Mouse (Mus musculus) frontal cortex, postnatal 25 days (tissue): Measurements from ENCODE around the gene Hinfp.
"Not testable (repeated sequence)": the region's sequence is repeated elsewhere in the genome, so short reads cannot be mapped to it uniquely, and the experiment has no call there.

Experiments
- DNase-seq, 2 experiments: peaks; one replicate each; pipeline ENCODE4 v3.0.0; 2022; ENCODE audit warnings: low spot score in 2 of 2

Hinfp gene

DNA sequence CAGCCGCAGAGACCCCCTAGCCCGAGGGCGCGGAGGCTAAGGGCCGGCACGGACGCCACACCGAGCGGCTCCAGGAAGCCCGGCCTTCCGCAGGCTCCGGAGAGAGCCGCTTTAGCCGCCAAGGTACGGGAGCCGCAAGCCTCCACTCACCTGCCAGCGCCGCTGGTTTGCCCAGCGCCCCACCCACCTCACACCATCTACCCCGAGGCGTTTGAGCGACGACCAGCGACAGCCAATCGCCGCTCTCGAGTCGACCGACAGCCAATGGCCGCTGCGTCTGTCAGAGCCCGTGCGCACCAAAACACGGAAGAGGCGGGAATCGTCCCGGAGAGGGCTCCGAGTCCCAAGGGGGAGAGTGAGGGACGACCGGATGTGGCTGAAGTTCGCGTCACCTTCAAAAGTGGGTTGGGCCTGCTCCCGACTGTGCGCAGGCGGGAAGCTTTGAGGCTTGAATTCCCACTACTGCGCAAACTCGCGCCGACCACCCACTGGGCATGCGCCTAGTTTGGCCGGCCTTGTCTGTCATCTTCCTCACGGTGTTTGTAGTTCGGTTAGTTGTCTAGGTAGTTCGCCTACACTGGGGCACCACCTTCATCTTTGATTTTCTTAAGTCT lies at the start of gene Hinfp:
TSS of gene Hinfp (minus strand) at position 206 of the 614 bp plus-strand sequence.
- DNase-seq = peak; percentile 91 to 97

DNA sequence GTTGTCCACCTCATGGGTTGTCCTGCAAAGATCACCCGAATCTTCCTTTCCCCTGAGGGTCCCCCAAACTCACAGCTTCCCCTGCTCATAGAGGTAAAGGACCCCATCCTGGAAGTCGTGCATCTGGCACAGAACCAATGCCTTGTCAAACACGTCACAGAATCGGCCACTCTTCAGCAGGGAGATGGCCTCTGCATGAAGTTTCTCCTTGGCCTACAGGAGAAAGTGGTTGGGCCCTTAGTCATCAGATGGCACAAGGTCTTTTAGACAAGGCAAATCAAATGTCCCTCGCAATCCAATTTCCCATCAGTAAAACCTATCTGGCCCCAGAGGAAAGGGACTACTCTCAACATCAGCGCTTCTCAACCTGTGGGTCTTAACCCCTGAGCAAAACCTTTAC lies 47.7 kb upstream of the Hinfp start:
- DNase-seq = no peak

DNA sequence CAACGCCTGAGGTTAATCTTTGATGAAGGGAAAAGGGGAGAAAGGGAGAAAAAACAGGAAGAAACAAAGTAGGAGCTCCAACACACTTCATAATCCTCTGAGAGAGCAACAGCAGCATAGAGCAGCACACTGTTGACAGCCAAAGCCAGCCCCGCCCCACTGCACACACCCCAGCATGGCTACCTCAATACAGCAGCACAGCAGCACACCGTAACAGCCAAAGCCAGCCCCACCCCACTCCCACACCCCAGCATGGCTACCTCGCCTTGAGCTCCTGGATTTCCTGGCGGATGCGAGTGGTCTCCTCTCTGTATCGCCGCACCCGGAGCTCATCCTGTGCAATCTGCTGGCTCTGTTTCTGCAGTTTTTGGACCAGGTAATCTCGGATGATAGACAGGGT lies 46.9 kb upstream of the Hinfp start:
- no peak for DNase-seq

DNA sequence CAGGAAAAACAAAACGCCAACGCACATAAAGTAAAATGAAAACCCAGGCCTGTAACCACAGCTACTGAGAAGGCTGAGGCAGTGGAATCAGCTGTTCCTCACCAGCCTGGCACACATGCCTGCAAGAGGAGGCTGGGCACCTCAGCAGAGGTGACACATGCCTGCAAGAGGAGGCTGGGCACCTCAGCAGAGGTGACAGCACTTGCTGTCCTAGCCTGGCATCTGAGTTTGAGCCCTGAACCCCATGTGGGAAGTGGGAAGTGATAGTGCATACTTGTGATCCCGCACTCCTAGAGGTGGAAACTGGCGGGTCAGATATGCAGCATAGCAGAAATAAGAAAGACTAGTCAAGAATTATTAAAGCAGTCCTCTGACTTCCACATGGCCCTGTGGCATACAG lies 45.9 kb upstream of the Hinfp start:
- no peak for DNase-seq

DNA sequence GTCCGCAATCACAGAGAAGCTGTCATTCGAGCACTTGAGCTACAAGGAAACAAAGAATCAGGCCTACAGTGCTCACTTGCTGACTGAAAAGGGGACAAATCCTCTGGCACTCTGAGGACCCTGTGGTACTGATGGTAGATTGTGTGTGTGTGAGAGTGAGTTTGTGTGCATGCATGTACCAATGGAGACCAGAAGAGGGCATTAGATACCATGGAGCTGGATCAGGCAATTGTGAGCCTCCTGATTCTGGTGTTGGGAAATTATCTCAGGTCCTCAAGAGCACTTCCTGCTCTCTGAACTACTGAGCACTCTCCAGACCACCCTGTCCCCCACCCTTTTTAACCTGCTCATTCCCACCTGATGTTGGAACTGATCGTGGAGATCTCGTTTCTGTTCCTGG lies 43.1 kb upstream of the Hinfp start:
- no peak for DNase-seq

DNA sequence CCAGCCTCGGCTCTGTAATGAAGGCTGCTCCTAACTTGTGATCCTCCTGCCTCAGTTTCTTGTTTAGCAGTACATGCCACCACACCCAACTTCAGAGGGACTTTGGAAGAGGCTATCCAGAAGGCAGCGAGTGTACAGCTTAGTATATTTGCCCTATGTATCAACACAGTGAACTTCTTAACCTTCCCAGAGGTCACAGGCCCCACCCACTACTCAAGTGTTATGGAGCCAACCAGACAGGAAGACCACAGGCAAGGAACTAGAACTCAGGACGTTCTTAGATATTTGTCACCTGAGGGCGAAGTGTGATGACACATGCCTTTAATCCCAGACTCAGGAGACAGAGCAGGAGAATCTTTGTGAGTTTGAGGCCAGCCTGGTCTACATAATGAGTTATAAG lies 42.1 kb upstream of the Hinfp start:
- no peak for DNase-seq

DNA sequence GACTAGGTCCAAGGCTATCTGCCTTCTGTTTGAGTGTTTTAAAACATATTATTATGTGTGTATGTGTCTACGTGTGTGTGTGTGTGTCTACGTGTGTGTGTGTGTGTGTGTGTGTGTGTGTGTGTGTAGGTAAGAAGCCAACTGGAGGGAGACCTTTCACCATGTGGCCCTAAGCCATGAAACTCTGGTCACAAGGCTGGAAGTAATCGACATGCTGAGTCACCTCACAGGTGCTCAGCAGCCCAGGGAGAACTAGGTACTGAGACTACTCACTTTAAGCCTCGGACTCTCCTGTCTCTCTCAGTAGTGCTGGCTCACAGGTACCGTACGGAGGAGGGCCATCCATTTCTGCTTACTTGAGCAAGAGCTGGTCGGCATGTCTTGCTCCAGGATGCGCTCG lies 41.7 kb upstream of the Hinfp start:
- no peak for DNase-seq

DNA sequence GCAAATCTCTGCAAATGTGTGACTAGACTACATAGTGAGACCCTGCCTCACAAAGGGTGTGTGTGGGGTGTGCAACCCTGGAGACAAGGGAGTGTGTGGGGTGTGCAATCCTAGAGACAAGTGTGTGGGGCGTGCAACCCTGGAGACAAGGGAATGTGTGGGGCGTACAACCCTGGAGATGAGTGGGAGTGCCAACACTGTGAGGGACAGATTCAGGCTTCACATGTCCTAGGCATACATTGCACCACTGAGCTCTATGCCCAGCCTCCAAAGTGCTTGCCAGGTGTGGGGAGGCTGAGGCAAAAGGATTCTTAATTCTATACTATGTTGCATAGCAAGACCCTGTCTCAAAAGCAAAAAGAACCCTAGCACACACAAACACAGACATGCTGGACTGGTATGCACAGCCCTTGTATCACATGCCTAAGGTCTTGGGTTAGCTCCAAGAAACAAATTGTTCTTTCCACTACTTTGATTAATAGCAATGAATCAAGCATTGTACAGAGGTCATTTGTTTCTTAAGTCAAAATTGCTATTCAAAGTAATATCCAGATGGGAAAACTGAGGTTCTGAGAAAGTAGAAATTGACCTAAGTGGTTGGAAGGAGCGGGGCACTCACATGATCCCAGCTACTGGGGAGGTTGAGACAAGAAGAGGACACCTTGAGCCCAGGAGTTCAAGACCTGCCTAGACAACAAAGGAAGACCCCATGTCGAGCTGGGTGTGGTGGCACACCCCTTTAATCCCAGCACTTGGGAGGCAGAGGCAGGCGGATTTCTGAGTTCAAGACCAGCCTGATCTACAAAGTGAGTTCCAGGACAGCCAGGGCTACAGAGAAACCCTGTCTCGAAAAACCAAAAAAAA lies 40.3 kb upstream of the Hinfp start:
- DNase-seq = no peak

DNA sequence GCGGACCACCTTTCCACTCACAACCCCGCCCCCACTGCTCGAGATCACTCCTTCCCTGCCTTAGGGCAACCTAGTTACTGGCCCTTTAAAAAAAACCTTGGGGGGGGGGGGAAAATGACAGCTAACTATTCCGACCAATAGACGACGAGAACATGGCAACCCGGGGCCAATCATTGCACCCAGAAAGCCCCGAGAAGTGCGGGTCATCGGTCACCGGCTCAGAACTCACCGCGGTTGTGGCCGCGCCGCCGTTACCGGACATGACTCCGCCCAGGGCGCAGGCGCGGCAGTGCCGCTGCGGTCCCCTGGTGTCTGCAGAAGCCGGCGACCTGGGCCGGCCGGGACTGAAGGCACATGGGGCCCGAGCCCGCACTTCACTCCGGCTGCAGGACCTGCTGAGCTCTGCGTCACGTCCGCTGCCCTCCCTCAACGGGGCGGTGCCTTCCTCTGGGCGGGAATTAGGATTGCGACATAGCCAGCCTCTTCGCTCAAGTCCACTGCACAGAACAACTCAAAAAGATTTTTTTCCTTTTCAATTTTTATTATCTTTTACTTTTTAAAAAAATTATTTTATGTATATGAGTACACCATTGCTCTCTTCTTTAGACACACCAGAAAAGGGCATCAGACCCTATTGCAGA lies 38.4 kb upstream of the Hinfp start, which contains the start of gene Hmbs:
TSS of gene Hmbs (minus strand) at position 448 of the 641 bp plus-strand sequence.
- DNase-seq = peak; percentile 65 to 67

DNA sequence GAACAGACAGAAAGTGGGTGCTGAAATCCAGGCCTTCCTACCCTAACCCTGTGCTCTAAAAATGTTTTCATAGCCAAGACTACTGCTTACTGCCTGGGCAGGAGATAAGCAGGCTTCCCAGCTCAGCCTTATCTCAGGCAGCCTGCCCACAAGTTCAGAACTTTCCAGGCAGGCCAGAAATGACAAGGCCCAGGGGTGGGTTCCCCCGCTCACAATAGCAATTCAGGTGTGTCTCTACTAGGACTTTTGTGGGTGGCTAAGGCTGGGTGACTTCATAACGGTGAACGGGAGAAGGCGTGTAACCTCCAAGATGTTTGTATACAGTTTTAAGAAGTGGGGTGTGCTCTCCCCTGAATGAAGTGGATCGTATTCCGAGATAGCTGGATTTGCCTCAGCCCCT lies 37.8 kb upstream of the Hinfp start:
- no peak for DNase-seq

DNA sequence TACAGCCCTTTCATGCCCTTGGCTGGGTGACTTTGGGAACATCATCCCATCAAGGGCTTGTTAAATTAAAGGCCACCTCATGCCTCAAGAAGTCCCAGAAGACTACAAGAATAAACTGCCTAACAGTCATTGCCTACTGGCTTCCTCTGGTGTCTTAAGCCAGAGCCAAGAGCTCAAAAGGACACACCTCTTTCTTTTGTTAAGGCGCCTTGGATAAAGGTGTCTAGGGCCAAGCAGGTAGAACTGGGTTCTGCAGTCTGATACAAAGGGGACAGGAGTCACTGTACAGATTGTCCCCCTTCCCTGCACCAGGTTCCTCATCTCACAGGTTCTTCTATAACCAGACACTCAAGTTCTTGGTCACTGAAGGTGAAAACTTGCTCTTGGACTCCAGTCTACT lies 37.1 kb upstream of the Hinfp start:
- DNase-seq = no peak

DNA sequence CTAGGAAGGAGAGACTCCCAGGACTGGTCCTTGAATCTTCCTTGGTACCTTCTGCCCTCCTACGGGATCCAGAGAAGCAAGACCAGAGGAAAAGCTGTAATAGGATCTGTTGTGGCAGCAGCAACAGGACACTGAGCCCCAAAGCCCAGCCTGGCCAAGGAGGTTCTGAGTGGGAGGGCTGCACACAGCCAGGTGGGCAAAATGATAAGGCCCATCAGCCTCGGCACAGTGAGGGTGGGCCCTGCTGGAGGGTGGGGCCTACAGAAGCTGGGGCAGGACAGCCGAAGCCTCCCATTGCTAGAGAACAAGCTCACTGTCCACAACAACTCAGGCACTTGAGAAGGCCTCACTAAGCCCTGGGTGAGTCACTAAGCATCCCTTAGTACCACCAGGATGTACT lies 36.7 kb upstream of the Hinfp start:
- DNase-seq = no peak

DNA sequence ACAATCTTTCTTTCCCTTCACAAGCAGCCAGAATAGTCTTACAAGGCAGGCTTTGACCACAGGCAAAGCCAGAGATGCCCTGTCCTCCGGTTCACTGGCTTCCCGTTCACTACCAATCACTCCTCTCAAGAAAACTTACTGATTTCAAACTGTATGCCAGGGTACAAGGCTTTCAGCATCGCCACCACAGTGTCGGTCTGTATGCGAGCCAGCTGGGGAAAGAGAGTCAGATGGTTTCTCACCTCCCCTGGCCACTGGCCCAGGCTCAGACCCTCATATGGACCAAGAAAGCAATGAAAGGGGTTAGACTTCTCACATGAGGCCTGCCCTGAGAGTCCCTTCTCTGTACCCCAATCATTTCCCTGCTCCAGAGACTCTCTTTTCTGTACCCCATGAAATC lies 36.0 kb upstream of the Hinfp start:
- DNase-seq = no peak

DNA sequence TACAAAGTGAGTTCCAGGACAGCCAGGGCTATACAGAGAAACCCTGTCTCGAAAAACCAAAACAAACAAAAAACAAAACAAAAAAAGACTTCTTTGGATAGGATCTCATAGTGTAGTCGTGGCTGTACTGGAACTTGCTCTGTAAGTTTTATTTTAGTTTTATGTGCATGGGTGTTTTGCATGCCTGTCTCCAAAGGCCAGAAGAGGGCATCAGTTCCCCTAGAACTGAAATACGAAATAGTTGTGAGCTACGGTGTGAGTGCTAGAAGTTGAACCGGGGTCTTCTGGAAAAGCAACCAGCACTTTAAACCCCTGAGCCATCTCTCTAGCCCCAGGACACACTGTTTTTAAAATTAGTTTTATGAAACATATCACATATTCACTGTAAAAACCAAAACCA lies 33.1 kb upstream of the Hinfp start:
- DNase-seq = no peak

DNA sequence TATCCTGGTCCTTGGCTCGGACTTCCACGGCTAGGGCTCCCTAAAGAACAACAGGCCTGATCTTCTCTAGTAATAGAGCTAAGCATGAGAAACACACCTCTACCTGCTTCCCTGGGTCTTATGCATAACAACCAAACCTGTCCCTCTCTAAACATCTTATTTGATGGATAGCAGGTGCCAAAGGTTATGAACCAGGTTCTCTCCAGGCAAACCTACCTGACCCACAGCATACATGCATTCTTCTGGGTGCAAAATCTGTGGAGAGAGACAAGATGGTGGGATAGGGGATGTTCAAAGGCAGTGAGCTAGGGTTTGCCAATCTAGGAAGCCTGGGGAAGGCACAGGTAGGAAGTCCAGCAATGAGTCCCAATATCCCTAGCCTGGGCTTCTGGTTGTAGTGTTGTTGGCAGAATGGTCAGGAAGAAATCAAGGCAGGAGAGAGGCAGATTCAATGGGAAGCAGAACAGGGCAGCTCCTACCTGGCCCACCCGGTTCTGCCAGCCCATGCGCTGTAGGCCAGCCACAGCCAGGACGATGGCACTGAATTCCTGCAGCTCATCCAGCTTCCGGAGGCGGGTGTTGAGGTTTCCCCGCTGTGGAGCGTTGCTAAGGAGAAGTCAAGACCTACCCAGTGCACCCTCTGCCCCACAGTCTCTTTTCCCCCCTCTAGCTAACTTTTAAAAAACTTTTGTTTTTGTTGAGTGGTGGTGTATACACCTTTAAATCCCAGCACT lies 32.1 kb upstream of the Hinfp start:
- no peak for DNase-seq

DNA sequence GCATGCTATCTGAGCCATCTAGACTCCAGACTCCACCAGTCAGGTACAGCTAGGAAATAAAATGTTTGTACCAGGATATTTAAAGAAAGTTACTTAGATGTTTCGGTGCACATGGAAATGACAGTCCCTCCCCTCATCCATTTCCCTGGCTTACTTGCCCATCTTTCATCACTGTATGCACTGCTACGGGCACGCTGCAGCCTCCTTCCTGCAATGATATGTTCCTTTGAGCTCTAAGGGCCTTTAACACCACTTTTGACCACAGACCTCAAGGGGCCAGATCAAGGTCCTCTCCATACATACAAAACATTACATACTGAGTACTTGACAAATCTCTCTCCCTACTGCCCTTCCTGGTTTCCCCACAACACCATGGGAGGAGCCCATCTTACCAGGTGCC lies 31.5 kb upstream of the Hinfp start:
- no peak for DNase-seq

DNA sequence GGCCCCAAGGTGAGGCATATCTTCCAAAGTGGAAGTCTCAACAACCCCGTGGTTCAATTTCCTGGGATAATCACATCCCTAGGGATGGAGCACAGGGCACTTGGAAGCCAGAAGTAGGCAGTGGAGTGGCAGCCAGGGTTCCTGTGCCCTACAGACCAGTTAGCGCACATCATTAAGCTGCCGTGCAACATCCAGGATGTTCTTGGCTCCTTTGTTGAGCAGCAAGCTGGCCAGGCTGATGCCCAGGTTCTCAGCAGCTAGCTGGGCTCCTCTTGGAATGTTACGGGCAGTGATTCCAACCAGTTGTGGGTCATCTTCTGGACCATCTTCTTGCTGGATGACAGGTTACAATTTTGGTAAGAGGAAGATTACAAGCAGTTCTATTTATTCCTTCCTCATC lies 31.0 kb upstream of the Hinfp start:
- not testable (repeated sequence) for DNase-seq

DNA sequence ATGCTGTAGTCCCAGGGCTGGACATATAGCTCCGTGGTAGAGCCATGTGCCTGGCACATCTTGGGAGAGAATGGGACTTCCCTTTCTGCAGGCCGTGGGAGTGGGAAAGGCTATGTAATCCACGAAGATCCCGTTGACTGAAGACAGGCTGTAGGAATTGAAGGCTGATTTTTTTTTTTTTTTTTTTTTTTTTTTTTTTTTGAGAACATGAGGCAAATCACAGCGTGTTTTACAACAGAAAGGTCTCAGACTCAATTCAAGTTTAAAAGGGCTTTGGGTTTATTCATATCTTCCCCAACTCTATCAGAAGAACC lies 30.6 kb upstream of the Hinfp start:
- DNase-seq = no peak

DNA sequence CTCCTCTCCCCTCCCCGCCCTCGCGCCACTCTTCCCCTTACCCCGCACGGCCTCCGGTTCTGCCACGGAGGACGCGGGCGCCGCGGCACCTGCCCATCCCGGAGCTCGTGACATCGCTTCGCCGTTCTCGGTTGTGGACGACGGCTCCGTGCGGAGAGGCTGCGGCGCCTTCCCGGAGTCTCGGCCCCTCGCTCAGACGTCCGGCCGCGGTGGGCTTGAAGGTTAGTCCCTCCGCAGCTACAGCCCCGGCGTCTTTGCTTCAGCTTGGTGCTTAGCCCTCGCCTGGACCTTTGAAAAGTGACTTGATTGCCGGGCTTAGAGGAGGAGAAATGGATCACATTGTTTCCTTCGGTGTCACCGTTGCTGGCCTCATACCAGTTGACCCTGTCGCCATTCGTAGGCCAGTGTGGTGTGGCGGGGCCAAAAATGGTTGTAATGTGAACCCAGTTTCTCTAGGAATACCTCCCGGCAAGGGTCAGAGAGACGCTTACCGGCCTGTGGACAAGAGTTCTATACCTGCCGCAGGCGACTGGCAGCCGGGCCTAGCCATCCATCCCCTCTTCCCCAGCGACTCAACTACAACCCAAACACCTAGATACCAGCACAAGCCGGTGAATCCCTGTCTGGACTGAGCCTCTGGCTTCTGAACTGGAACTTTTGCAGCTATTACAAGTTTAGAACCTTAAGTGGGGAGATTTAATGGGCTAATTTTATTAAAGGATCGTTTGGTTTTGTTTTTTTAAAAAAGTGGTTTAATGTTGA lies 30.0 kb upstream of the Hinfp start:
- DNase-seq = no peak

DNA sequence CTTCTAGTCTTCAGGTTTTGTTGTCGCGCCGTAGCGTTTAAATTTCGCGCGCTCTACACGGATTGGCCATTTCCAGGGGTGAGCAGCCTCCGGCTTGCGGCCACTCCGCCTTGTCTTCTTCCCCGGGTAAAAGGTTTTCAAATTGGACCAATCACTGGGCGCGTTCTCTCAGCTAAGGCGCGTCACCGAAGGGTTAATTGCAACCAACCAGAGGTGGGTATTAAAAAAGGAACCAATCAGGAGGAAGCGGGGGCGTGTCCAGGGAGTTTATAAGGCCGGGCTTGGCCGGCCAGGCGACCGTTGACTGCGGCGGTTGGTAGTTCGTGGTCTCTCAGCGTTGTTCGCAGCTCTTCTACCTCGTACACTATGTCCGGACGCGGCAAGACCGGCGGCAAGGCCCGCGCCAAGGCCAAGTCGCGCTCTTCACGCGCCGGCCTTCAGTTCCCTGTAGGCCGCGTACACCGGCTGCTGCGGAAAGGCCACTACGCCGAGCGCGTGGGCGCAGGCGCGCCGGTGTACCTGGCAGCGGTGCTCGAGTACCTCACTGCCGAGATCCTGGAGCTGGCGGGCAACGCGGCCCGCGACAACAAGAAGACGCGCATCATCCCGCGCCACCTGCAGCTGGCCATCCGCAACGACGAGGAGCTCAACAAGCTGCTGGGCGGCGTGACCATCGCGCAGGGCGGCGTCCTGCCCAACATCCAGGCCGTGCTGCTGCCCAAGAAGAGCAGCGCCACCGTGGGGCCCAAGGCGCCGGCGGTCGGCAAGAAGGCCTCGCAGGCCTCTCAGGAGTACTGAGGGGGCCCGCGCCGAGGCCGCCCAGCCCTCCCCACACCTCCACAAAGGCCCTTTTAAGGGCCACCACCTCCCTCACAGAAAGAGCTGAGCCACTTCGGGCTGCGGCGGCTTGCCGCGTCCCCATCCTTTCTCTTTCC lies 29.2 kb upstream of the Hinfp start, which contains the start of gene H2afx:
TSS of gene H2afx (plus strand) at position 299 of the 935 bp plus-strand sequence.
- DNase-seq = peak; percentile 95 to 98
